Mouse (Mus musculus): ENCODE measurements at regions not wholly inside any gene's neighbourhood (a gene's known extent, or its start where the extent isn't known, plus 50 kb on each side); places are given as distances from the start of the nearest gene placed in this dataset.

GRCm38 (mm10) chr2:67180962-67181361, 232.6 kb upstream of the Gm21830 start:
- Histone ChIP-seq H3K9ac (replicated peaks; ENCODE audit: low read depth, low read length) (no peak overlapping the region), H3K36me3 (ENCODE audit: control insufficient read depth, insufficient read depth, low read length) (no peaks in the 10 kb centered on the region), H3K27ac (ENCODE audit: low read depth, low read length) (no peak overlapping the region), H3K9me3 (ENCODE audit: control insufficient read depth, low read length) (no peaks in the 10 kb centered on the region), H3K27me3 (ENCODE audit: control insufficient read depth, insufficient read depth, low read length) (no peaks in the 10 kb centered on the region), H3K4me1 (ENCODE audit: control insufficient read depth, insufficient read depth, low read length) (no peaks in the 10 kb centered on the region), H3K4me3 (ENCODE audit: low read depth, low read length) (no peak overlapping the region), H3K4me2 (ENCODE audit: low read depth, low read length) (no peak overlapping the region)
- no peak for ATAC-seq (ENCODE audit: low read depth)
- WGBS = 87% methylated on average over 3 of the region's 3 CpGs

GRCm38 (mm10) chr2:67221061-67221802, 192.3 kb upstream of the Gm21830 start:
- ATAC-seq (ENCODE audit: low read depth) = no peak
- Histone ChIP-seq H3K36me3 (ENCODE audit: control insufficient read depth, insufficient read depth, low read length) (no peaks in the 10 kb centered on the region), H3K27ac (ENCODE audit: low read depth, low read length) (no peak overlapping the region), H3K9ac (replicated peaks; ENCODE audit: low read depth, low read length) (no peak overlapping the region), H3K4me2 (ENCODE audit: low read depth, low read length) (no peak overlapping the region), H3K4me3 (ENCODE audit: low read depth, low read length) (no peak overlapping the region), H3K4me1 (ENCODE audit: control insufficient read depth, insufficient read depth, low read length) (no peaks in the 10 kb centered on the region), H3K27me3 (ENCODE audit: control insufficient read depth, insufficient read depth, low read length) (no peaks in the 10 kb centered on the region), H3K9me3 (ENCODE audit: control insufficient read depth, low read length) (no peaks in the 10 kb centered on the region)
- WGBS = 65% methylated on average over 2 of the region's 2 CpGs

GRCm38 (mm10) chr2:67226299-67226698, 187.2 kb upstream of the Gm21830 start:
- Histone ChIP-seq H3K27ac (ENCODE audit: low read depth, low read length) (no peak overlapping the region), H3K27me3 (ENCODE audit: control insufficient read depth, insufficient read depth, low read length) (no peaks in the 10 kb centered on the region), H3K9ac (replicated peaks; ENCODE audit: low read depth, low read length) (no peak overlapping the region), H3K4me1 (ENCODE audit: control insufficient read depth, insufficient read depth, low read length) (no peaks in the 10 kb centered on the region), H3K9me3 (ENCODE audit: control insufficient read depth, low read length) (no peaks in the 10 kb centered on the region), H3K4me2 (ENCODE audit: low read depth, low read length) (no peak overlapping the region), H3K36me3 (ENCODE audit: control insufficient read depth, insufficient read depth, low read length) (no peaks in the 10 kb centered on the region), H3K4me3 (ENCODE audit: low read depth, low read length) (no peak overlapping the region)
- no peak for ATAC-seq (ENCODE audit: low read depth)
- WGBS = 90% methylated on average over 2 of the region's 2 CpGs

GRCm38 (mm10) chr2:67257455-67257854, 156.1 kb upstream of the Gm21830 start:
- Histone ChIP-seq H3K4me3 (ENCODE audit: low read depth, low read length) (no peak overlapping the region), H3K27me3 (ENCODE audit: control insufficient read depth, insufficient read depth, low read length) (no peaks in the 10 kb centered on the region), H3K4me2 (ENCODE audit: low read depth, low read length) (no peak overlapping the region), H3K9me3 (ENCODE audit: control insufficient read depth, low read length) (no peaks in the 10 kb centered on the region), H3K27ac (ENCODE audit: low read depth, low read length) (no peak overlapping the region), H3K9ac (replicated peaks; ENCODE audit: low read depth, low read length) (no peak overlapping the region), H3K4me1 (ENCODE audit: control insufficient read depth, insufficient read depth, low read length) (no peaks in the 10 kb centered on the region), H3K36me3 (ENCODE audit: control insufficient read depth, insufficient read depth, low read length) (no peaks in the 10 kb centered on the region)
- 43% methylated on average over 1 of the region's 1 CpGs for WGBS
- peak; percentile 79; the same call in 1 of the 2 replicates for ATAC-seq (ENCODE audit: low read depth)
